Mouse (Mus musculus): ENCODE results near the gene Hnrnpdl. TPM values are rescaled to one million over a fixed set of nuclear protein-coding genes. Genes with fewer than 3 reads are reported as not detected.
A peak's percentile ranks its signal among the peaks of the same experiment; 100 is the strongest.

Hnrnpdl gene
- polyA plus RNA-seq, 1 experiment from 2014 or later = 95.1 TPM

DNA sequence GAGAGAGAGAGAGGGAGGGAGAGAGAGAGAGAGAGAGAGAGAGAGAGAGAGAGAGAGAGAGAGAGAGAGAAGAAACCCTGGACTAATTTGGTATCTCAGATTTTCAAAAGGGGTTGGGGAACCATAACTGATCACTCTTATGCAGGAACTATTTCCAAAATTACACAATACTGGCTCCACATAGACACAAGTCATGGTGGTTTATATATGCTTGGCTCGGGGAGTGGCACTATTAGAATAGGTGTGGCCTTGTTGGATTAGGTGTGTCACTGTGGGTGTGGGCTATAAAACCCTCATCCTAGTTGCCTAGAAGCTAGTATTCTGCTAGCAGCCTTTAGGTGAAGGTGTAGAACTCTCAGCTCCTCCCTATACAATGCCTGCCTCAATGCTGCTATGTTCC is 14.6 kb downstream of the Hnrnpdl start:
- no peak overlapping the region for H3K4me2 ChIP-seq (ENCODE audit: low read length)
- no peak overlapping the region for H3K4me3 ChIP-seq (ENCODE audit: control insufficient read depth in 1 of 2, insufficient read depth in 1 of 2, low read depth in 1 of 2, low read length in 2 of 2)
- H3K36me3 ChIP-seq (ENCODE audit: control insufficient read depth, insufficient read depth, low read length) = no peaks in the 10 kb centered on the region
- WGBS = 76% methylated on average over 1 of the region's 1 CpGs
- no peak for ATAC-seq (ENCODE audit: insufficient number of reproducible peaks, insufficient read depth, low FRiP score, low read depth)
- no peak overlapping the region for H3K27ac ChIP-seq (replicated peaks in 1 of 2; ENCODE audit: control insufficient read depth in 1 of 2, insufficient read depth in 1 of 2, low read depth in 2 of 2, low read length in 2 of 2)
- no peaks in the 10 kb centered on the region for H3K27me3 ChIP-seq (ENCODE audit: control insufficient read depth, insufficient read depth, low read length)
- H3K9ac ChIP-seq (ENCODE audit: low read length) = no peak overlapping the region
- H3K4me1 ChIP-seq (ENCODE audit: control insufficient read depth in 2 of 2, insufficient read depth in 2 of 2, low read length in 2 of 2) = peaks cover under 1 to 6% of the 10 kb centered on the region in 2 experiments; a peak in 3 of 4 replicates
- H3K9me3 ChIP-seq (ENCODE audit: control insufficient read depth, low read length) = no peaks in the 10 kb centered on the region

DNA sequence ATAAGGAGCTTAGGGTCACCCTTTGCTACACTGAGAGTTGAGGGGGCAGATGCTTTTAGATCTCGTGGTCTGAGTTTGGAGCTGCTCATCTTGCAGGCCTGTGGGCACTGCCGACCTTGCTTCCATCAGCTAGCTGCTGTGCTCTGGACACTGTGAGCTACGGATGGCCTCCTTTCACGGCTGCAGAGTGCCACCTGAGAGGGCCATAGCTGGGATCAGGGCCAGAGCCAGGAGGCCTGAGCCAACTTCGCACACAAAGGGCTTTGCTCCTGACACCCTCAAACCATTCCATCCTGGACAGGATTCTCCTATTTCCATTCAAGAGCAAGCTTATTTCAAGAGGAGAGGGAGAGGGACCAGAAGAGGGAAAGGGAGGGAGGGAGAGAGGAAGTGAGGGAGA is 15.1 kb downstream of the Hnrnpdl start:
- H3K4me1 ChIP-seq (ENCODE audit: control insufficient read depth in 2 of 2, insufficient read depth in 2 of 2, low read length in 2 of 2) = peaks cover 0 to 1% of the 10 kb centered on the region in 2 experiments; a peak in 2 of 4 replicates
- ATAC-seq (ENCODE audit: insufficient number of reproducible peaks, insufficient read depth, low FRiP score, low read depth) = no peak
- no peaks in the 10 kb centered on the region for H3K36me3 ChIP-seq (ENCODE audit: control insufficient read depth, insufficient read depth, low read length)
- no peaks in the 10 kb centered on the region for H3K9me3 ChIP-seq (ENCODE audit: control insufficient read depth, low read length)
- 0 out of 2 replicates have a peak overlapping the region, but pooled peaks have one; percentile 4 for H3K9ac ChIP-seq (ENCODE audit: low read length)
- H3K4me3 ChIP-seq (ENCODE audit: control insufficient read depth in 1 of 2, insufficient read depth in 1 of 2, low read depth in 1 of 2, low read length in 2 of 2) = no peak overlapping the region
- no peak overlapping the region for H3K27ac ChIP-seq (replicated peaks in 1 of 2; ENCODE audit: control insufficient read depth in 1 of 2, insufficient read depth in 1 of 2, low read depth in 2 of 2, low read length in 2 of 2)
- WGBS = 50% methylated on average over 5 of the region's 5 CpGs
- no peaks in the 10 kb centered on the region for H3K27me3 ChIP-seq (ENCODE audit: control insufficient read depth, insufficient read depth, low read length)
- no peak overlapping the region for H3K4me2 ChIP-seq (ENCODE audit: low read length)

DNA sequence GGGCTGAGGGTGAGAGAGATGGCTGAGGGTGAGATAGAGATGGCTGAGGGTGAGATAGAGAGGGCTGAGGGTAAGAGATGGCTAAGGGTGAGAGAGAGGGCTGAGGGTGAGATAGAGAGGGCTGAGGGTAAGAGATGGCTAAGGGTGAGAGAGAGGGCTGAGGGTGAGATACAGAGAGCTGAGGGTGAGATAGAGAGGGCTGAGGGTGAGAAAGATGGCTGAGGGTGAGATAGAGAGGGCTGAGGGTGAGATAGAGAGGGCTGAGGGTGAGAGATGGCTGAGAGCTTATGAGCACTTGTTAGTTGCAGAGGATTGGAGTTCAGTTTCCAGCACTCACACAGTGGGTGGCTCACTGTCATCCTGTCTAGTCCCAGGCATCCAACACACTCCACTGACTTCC is 19.4 kb downstream of the Hnrnpdl start:
- no peak for ATAC-seq (ENCODE audit: insufficient number of reproducible peaks, insufficient read depth, low FRiP score, low read depth)
- no peaks in the 10 kb centered on the region for H3K36me3 ChIP-seq (ENCODE audit: control insufficient read depth, insufficient read depth, low read length)
- H3K9me3 ChIP-seq (ENCODE audit: control insufficient read depth, low read length) = no peaks in the 10 kb centered on the region
- H3K9ac ChIP-seq (ENCODE audit: low read length) = no peak overlapping the region
- no peak overlapping the region for H3K4me2 ChIP-seq (ENCODE audit: low read length)
- no peaks in the 10 kb centered on the region for H3K27me3 ChIP-seq (ENCODE audit: control insufficient read depth, insufficient read depth, low read length)
- no peak overlapping the region for H3K4me3 ChIP-seq (ENCODE audit: control insufficient read depth in 1 of 2, insufficient read depth in 1 of 2, low read depth in 1 of 2, low read length in 2 of 2)
- no peak overlapping the region for H3K27ac ChIP-seq (replicated peaks in 1 of 2; ENCODE audit: control insufficient read depth in 1 of 2, insufficient read depth in 1 of 2, low read depth in 2 of 2, low read length in 2 of 2)
- H3K4me1 ChIP-seq (ENCODE audit: control insufficient read depth in 2 of 2, insufficient read depth in 2 of 2, low read length in 2 of 2) = no peaks in the 10 kb centered on the region

DNA sequence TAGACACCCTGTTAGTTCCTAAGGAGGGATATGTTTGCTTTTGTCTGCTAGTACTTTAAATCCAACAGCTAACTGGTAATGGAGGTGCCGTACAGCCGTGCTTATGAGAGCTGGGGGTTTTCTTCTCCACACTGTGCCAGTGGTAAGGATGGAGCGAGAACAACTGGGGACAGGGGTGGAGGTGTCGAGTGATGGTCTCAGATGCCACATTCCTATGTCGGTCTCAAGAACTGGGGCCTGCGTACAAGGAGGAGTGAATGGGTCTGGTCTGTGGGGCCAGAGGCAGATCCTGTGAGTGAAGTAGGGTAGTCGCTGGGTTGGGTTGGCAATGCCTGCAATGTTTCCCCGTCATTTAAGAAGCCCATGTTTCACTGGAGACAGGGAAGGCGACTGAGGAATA is 26.9 kb downstream of the Hnrnpdl start:
- peaks cover 8 to 10% of the 10 kb centered on the region in 2 experiments for H3K4me1 ChIP-seq (ENCODE audit: control insufficient read depth in 2 of 2, insufficient read depth in 2 of 2, low read length in 2 of 2)
- H3K4me2 ChIP-seq (ENCODE audit: low read length) = peak overlapping the region; percentile 47
- peak; percentile 83; the same call in 1 of the 2 replicates for ATAC-seq (ENCODE audit: insufficient number of reproducible peaks, insufficient read depth, low FRiP score, low read depth)
- no peak overlapping the region for H3K4me3 ChIP-seq (ENCODE audit: control insufficient read depth in 1 of 2, insufficient read depth in 1 of 2, low read depth in 1 of 2, low read length in 2 of 2)
- no peaks in the 10 kb centered on the region for H3K27me3 ChIP-seq (ENCODE audit: control insufficient read depth, insufficient read depth, low read length)
- WGBS = 31% methylated on average over 9 of the region's 9 CpGs
- peaks cover 2% of the 10 kb centered on the region; the same call in 1 of the 2 replicates for H3K9me3 ChIP-seq (ENCODE audit: control insufficient read depth, low read length)
- peak overlapping the region; percentile 17; the same call in 1 of the 2 replicates for H3K9ac ChIP-seq (ENCODE audit: low read length)
- H3K27ac ChIP-seq (replicated peaks in 1 of 2; ENCODE audit: control insufficient read depth in 1 of 2, insufficient read depth in 1 of 2, low read depth in 2 of 2, low read length in 2 of 2) = peak overlapping the region; percentile 65 to 77
- no peaks in the 10 kb centered on the region for H3K36me3 ChIP-seq (ENCODE audit: control insufficient read depth, insufficient read depth, low read length)

DNA sequence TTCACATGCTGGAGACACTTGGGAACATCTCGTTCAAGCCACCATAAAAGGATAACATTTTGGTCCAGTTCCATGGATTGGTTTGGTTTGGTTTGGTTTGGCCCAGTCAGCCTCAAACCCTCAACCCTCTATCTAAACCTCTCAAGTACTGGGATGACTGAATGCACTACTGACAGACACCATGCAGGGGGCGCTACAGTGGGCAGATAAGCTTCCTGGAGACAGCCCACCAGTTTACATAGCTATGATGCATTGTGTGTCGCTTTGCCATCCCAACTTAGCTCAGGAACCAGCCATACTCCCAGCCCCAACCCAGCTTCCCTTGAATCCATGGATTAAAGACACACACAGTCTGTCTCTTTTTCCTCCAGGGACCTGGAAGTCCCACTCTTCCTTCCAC is 31.0 kb downstream of the Hnrnpdl start:
- Histone ChIP-seq H3K27ac (replicated peaks in 1 of 2; ENCODE audit: control insufficient read depth in 1 of 2, insufficient read depth in 1 of 2, low read depth in 2 of 2, low read length in 2 of 2) (no peak overlapping the region), H3K4me3 (ENCODE audit: control insufficient read depth in 1 of 2, insufficient read depth in 1 of 2, low read depth in 1 of 2, low read length in 2 of 2) (no peak overlapping the region), H3K9me3 (ENCODE audit: control insufficient read depth, low read length) (no peaks in the 10 kb centered on the region), H3K4me1 (ENCODE audit: control insufficient read depth in 2 of 2, insufficient read depth in 2 of 2, low read length in 2 of 2) (peaks cover 19 to 31% of the 10 kb centered on the region in 2 experiments), H3K36me3 (ENCODE audit: control insufficient read depth, insufficient read depth, low read length) (no peaks in the 10 kb centered on the region), H3K4me2 (ENCODE audit: low read length) (no peak overlapping the region), H3K27me3 (ENCODE audit: control insufficient read depth, insufficient read depth, low read length) (no peaks in the 10 kb centered on the region), H3K9ac (ENCODE audit: low read length) (no peak overlapping the region)
- no peak for ATAC-seq (ENCODE audit: insufficient number of reproducible peaks, insufficient read depth, low FRiP score, low read depth)
- WGBS = 57% methylated on average over 3 of the region's 3 CpGs

DNA sequence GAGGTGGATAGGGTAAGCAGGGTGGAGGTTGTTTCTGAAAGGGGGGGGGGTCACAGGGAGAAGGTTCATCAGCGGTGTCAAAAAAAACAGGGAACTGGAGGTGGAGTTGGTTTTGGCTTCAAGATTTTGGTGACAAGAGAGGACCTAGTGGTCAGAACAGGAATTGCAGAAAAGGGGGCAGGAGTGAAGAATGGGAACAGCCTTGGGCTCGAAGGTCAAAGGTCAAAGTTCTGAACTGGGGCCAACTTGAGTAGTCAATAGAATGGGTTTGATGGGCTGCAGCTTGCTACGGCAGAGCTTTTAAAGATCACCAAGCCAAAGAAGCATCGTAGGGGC is 32.5 kb downstream of the Hnrnpdl start:
- H3K4me1 ChIP-seq (ENCODE audit: control insufficient read depth in 2 of 2, insufficient read depth in 2 of 2, low read length in 2 of 2) = peaks cover 14 to 25% of the 10 kb centered on the region in 2 experiments
- WGBS = 90% methylated on average over 4 of the region's 4 CpGs
- no peak overlapping the region for H3K4me2 ChIP-seq (ENCODE audit: low read length)
- H3K27ac ChIP-seq (replicated peaks in 1 of 2; ENCODE audit: control insufficient read depth in 1 of 2, insufficient read depth in 1 of 2, low read depth in 2 of 2, low read length in 2 of 2) = no peak overlapping the region
- no peaks in the 10 kb centered on the region for H3K36me3 ChIP-seq (ENCODE audit: control insufficient read depth, insufficient read depth, low read length)
- H3K4me3 ChIP-seq (ENCODE audit: control insufficient read depth in 1 of 2, insufficient read depth in 1 of 2, low read depth in 1 of 2, low read length in 2 of 2) = no peak overlapping the region
- no peak overlapping the region for H3K9ac ChIP-seq (ENCODE audit: low read length)
- no peaks in the 10 kb centered on the region for H3K27me3 ChIP-seq (ENCODE audit: control insufficient read depth, insufficient read depth, low read length)
- H3K9me3 ChIP-seq (ENCODE audit: control insufficient read depth, low read length) = no peaks in the 10 kb centered on the region
- ATAC-seq (ENCODE audit: insufficient number of reproducible peaks, insufficient read depth, low FRiP score, low read depth) = no peak

DNA sequence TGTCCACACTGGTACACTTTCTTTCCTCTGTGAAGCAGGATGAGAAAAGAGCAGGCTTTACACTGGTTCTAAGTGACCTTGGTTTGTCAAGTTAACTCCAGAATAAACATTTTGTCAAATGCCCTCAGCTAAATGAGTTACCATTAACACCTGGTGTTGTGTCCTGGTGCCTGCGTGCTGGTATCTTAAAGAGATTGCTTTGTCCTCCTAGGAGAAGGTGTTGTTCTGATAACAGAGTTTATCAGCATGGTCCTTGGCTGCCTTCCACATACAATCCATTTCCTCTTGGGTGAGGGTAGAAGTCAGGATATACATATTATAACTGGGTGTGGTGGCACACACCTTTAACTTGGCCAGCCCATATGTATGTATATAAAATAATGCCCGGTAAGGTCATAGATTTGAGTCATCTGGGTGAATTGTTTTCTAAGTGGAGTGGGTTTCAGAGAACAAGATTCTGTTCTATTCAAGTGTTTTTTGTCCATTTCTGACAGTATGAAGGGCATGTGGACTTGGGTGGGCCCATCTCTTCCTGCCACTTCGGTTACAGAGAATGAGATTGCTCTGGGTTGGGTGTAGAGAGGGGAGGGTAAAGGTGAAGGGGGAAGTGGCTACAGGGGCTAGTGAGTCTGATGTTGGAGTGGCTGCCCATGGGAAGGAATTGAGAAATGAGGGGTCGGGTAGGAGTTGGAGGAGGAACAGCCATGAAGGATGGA is 33.0 kb downstream of the Hnrnpdl start:
- peaks cover 10 to 21% of the 10 kb centered on the region in 2 experiments for H3K4me1 ChIP-seq (ENCODE audit: control insufficient read depth in 2 of 2, insufficient read depth in 2 of 2, low read length in 2 of 2)
- WGBS = 61% methylated on average over 4 of the region's 4 CpGs

DNA sequence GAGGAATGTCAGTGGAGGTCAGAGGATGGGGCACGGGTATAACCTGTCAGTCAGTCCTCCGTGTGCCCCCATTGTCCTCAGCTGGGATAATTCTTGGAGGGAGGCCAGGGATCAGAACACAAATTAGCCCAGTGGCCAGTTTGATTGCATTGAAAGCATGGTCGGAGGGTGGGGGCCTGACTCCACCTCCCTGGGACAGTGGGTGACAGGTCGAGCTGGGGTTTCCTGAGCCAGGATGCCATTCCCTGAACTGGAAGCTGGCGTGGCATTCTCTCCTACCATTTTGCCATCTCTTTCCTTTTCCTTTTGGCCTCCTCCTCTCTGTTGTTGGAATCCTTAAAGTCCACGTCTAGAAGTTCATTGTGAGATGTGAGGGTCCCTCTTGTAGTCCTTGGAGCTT is 33.6 kb downstream of the Hnrnpdl start:
- peak overlapping the region; percentile 30 to 61; a peak in 2 of 4 replicates for H3K27ac ChIP-seq (replicated peaks in 1 of 2; ENCODE audit: control insufficient read depth in 1 of 2, insufficient read depth in 1 of 2, low read depth in 2 of 2, low read length in 2 of 2)

More for the DNA sequence above, 33.0 kb downstream of the Hnrnpdl start:
- Histone ChIP-seq H3K9me3 (ENCODE audit: control insufficient read depth, low read length) (no peaks in the 10 kb centered on the region), H3K36me3 (ENCODE audit: control insufficient read depth, insufficient read depth, low read length) (no peaks in the 10 kb centered on the region), H3K27me3 (ENCODE audit: control insufficient read depth, insufficient read depth, low read length) (no peaks in the 10 kb centered on the region), H3K9ac (ENCODE audit: low read length) (no peak overlapping the region), H3K4me2 (ENCODE audit: low read length) (no peak overlapping the region), H3K27ac (replicated peaks in 1 of 2; ENCODE audit: control insufficient read depth in 1 of 2, insufficient read depth in 1 of 2, low read depth in 2 of 2, low read length in 2 of 2) (peak overlapping the region; percentile 30 to 61; a peak in 2 of 4 replicates), H3K4me3 (ENCODE audit: control insufficient read depth in 1 of 2, insufficient read depth in 1 of 2, low read depth in 1 of 2, low read length in 2 of 2) (no peak overlapping the region)
- no peak for ATAC-seq (ENCODE audit: insufficient number of reproducible peaks, insufficient read depth, low FRiP score, low read depth)

More for the DNA sequence above, 33.6 kb downstream of the Hnrnpdl start:
- H3K27me3 ChIP-seq (ENCODE audit: control insufficient read depth, insufficient read depth, low read length) = no peaks in the 10 kb centered on the region
- no peak overlapping the region for H3K9ac ChIP-seq (ENCODE audit: low read length)
- no peaks in the 10 kb centered on the region for H3K9me3 ChIP-seq (ENCODE audit: control insufficient read depth, low read length)
- H3K36me3 ChIP-seq (ENCODE audit: control insufficient read depth, insufficient read depth, low read length) = no peaks in the 10 kb centered on the region
- WGBS = 53% methylated on average over 6 of the region's 6 CpGs
- peaks cover 10 to 21% of the 10 kb centered on the region in 2 experiments for H3K4me1 ChIP-seq (ENCODE audit: control insufficient read depth in 2 of 2, insufficient read depth in 2 of 2, low read length in 2 of 2)
- H3K4me2 ChIP-seq (ENCODE audit: low read length) = no peak overlapping the region
- no peak overlapping the region for H3K4me3 ChIP-seq (ENCODE audit: control insufficient read depth in 1 of 2, insufficient read depth in 1 of 2, low read depth in 1 of 2, low read length in 2 of 2)
- no peak for ATAC-seq (ENCODE audit: insufficient number of reproducible peaks, insufficient read depth, low FRiP score, low read depth)

Measured in heart, embryonic 14.5 days (tissue).